Mouse (Mus musculus): ENCODE measurements around the gene Poc1b. TPM values are rescaled to one million over a fixed set of nuclear protein-coding genes. Genes with fewer than 3 reads are reported as not detected.
A peak's percentile ranks its signal among the peaks of the same experiment; 100 is the strongest.

Gene Poc1b
- 1 to 10 TPM; 5.7 to 8.8 TPM for total RNA-seq (2021)
- long read RNA-seq, experiment 1, partial matches to known transcripts: 1 of 7 reads
- long read RNA-seq, experiment 1, other reads (novel, unspliced or antisense): 0 of 7 reads
- long read RNA-seq, experiment 2, partial matches to known transcripts: 0 of 3 reads
- long read RNA-seq, experiment 2, other reads (novel, unspliced or antisense): 2 of 3 reads

DNA sequence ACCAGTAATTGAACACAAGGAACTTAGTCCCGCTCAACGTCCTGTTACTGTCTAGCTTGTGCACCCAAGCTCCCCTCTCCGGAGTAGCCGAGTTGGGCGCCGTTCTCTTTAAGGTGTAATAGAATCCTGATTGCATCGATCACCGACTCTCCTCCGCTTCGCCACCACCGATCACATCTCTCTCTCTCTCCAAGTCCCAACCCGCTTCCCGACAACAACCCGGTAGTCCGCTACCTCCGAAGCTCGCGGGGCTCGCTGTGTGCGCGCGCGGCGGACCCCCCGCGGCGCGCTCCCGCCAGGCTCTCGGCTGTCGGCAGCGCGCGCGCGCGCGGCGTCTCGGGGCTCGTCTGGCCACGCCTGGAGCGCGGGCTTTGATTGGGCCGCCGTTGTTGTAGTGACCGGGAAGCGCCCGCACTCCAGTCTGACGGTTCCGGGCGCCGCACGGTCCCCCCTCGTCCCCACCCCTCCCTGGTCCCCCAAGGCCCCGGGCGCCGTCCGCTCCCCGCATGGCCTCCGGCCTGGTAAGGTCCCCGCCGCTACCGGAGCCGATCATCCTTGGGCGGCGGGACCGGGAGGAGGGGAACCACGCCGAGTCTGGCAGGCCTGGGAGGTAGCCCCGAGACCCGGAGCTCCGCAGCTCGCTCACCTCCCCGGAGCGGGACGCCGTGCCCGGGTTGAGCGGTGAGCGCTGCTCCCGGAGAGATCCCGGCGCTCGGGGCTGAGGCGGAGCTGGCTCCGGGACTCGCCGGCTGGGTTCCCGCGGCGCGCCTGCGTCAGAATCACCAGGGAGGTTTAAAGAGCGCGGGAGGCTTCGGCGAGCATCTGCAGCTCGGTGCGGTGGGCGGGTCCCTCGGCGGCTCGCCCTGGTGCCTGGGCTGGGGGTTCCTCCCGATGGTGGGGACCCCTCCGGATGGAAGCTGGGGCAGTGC, at the start of gene Poc1b:
Poc1b (plus strand) TSS at position 334 of the 929 bp plus-strand sequence.
- peak; percentile 88 for DNase-seq

DNA sequence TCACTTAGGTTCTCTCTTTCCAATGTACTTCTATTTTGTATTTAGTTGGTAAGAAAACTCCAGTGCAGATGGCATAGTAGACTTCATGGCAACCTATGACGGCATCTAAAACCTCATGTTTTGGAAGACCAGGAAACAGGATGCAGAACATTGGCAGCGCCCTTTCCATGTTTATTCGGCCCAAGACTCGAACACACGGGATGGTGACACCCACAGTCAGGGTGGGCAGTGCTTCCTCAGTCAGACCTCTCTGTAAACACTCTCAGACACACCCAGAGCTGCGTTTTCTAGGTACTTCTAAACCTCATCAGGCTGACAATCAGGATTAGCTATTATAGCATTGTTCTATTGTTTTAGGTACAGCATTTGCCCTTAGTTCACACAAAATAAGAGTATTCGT, 46.2 kb upstream of the Poc1b start:
- no peak for DNase-seq

DNA sequence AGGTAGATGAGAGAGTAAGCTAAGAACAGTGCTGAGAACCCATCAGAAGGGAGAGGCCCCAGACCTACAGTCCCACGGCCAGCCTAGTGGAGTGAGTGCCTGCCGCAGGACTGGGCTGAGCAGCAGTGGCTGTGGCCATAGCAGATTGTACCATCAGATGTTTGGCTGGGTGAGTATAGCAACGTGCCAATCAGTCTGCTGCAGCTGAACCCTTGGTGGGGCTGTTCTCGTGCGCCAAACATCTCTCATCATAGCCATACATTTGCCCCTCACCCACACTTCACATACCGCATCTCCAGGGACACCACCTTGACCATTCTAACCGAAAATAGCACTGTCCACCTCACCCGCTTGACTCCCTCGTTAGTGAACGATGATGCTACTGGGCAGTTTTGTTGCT, 45.4 kb upstream of the Poc1b start:
- DNase-seq: no peak

DNA sequence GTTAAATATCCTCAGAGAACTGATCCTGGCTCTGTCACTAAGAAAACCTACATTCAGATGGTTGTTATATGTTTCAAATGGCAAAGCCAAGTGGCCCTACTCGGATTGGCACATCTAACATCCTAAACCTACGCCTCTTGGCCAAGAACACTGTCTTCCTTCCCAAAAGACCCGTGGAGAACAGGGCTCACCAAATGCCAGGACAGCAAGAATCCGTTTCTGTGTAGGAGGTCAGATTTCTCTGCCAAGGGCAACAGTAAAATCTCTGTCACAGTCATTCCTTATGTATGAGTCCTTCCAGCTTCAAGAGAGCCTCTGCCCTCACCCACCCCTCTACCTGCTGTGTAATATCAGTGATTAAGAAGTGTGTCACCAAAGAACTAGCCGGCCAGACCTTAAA, 44.3 kb upstream of the Poc1b start:
- no peak for DNase-seq

DNA sequence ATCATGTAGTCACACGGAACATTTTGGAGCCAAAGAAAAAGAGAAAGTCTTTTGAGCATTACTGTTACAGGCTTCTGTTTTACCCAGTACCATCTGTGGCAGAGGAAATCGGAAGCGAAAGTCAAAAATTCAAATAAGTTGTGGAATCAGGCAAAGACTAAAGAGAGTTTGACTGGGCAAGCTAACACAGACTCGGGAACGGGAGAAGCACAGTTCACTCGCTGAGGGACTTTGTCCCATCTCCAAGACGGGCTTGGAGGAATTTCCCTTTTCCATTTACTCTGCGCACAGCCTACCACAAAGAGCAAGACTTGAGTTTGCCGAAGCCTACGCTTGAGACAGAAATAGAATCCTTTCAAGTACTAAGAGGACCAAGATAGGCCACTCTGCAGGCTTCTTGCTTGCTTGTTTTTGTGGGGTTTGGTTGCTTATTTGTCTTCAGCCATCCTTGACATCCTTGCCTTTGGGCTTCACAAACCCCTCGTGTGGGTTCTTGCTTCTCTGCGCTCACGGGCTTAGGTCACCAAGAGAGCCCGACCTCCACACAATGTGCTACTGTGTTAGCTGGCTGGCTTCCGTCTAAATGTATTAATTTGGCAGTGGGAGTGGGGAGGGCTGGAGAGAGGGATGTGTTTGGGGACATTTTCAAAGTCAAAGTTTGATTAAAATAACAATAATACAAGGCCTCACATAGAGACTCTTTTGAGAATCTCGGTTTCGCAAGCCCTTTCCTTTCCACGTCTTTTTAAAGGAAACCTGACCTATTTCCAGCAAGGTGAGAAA, 30.5 kb upstream of the Poc1b start:
- DNase-seq: no peak

DNA sequence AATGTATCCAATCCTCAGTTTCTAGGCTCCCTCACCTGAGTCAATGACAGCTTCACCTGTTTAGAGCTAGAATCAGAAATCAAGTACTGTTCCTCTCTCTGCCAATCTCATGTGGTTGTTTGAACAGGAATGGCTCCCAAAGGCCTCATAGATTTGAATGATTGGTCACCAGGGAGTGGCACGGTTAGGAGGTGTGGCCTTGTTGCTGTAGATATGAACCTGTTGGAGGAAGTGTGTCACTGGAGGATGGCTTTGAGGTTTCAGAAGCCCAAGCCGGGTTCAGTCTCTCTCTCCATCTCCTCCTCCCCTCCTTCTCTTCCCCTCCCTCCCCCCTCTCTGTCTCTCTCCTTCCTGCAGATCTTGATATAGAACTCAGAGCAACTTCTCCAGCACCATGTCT, 28.2 kb upstream of the Poc1b start:
- DNase-seq: no peak

DNA sequence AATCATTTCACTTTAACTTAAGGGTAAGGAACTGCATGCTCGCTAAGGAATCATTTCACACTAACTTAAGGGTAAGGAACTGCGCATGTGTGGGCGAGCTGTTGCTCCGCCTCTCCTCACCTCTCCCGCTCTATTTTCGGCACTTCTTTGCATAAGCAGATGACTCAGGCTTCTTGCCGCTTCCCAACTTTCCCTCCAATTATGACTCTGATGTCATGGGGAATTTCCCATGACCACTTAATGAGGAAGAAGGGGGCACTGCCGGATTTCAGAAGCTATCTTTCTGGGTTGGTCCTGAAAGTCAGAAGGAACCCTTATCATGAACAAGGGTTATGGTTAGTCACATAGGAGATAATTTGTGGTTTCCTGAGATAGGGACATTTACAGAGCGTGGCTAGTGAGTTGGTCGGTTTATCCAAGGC, 25.3 kb upstream of the Poc1b start:
- DNase-seq: no peak

DNA sequence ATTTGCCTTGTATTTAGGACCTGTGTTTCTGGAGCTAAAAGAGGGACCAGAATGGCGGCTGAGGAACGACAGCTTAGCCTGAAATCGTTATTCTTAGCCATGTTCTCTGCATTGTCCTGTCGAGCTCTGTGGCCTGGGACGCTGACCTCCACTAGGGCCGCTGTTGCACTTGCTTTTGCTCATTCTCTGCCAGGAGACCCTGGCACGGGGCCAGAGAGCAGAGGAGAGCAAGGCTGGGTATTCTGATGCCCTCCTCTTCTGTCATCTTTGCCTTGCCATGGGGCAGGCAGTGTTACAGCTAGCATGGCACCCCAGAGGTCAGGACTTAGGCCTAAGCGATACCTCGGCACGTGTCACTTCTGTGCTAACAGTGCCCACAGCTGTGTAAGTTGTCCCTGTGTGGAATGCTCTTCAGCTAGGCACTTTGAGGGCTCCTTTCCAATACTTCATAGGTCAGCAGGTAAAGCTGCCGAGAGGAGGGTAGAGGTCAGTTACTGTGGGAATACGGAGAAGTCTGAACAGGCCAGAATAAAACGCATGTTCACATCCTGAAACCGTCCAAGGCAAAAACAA, 23.3 kb upstream of the Poc1b start:
- peak; percentile 38 for DNase-seq

DNA sequence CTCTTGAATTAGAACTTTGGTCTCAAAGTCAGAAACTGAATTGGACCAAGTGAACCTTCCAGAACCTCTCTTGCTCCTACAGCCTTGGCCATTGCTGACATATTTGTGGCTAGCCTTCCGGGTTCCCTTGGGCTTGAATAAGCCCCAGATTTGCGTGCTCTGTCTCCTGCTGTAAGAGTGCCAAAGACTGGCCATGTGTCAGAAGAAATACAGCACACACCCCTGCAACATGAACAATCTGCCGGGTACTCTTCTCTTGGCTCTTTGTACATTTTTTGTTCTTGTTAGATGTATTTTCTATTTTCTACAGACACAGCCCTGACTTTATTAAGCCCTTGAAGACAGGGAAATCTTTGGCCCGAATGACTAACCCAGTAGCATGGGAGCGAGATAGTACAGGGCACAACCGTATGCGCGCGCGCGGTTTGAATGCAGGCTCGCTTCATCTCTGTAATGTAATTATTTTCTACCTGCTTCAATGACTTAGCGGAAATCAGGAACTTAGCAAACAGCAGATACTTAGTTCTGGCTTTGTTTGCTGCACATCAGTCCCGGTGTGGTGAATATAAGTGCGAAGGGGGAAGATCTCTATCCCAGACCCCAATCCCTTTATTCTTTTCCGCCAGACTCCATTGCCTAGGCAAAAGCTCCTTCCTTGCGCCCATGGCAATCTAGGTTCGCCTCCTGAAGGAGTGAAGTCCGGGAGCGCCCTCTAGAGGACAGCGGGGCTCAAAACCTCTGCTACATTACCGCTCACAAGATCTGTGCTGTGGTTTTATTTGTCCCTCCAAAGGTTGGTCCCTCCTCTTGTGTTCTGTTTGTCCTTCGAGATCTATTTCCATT, 22.2 kb upstream of the Poc1b start:
- DNase-seq: peak; percentile 94

DNA sequence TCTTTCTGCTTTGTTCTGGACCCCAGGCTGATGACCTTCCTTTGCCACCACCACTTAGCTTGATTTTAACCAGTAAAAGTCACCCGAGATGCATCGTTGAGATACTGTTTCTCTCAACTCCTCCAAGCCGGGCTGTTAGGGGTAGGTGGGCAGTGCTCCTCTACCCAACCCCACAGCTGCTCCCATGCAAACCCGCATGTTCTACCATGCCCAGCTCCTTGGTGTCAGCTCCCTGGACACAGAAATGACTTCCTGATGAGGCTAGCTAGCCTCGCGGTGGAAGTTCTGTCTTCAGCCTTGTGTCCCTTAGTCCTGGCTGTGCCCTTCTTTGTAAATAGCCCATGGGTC, 21.6 kb upstream of the Poc1b start:
- DNase-seq: no peak

DNA sequence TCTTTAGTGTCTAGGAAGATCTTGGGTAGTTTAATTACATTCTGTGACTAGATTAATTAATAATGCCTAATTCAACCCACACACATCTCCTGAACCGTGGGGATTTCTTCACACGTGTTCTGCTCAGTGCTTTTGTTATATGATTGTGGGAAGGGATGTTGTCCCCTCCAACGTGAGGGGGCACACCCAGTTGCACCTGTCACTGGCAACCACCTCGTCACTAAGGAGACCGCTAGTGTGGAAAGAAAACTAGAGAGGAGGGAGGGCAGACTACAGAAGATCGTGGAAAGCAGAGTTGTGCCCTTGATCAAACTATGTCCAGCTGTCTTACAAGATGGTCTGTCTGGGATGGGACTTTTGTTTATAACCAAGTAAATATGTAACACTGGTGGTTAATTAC, 20.8 kb upstream of the Poc1b start:
- DNase-seq: no peak

DNA sequence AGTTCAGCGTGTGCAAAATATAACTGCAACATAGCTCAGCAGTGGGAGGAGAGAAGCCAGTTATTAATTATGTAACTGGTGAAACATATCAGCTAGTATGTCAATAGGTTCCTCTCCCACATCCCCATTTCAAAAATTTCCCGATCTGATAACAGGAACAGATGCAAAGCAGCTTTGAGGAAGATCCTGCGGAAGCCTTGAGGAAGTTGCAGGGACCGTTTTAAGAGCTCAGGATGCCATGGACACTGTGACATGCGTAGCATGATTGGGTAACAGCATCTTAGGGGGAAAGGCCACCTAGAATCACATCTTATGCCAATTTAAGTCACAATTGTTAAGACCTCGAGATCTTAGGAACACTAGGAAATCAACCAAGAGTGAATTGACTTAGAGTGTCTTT, 16.9 kb upstream of the Poc1b start:
- no peak for DNase-seq

DNA sequence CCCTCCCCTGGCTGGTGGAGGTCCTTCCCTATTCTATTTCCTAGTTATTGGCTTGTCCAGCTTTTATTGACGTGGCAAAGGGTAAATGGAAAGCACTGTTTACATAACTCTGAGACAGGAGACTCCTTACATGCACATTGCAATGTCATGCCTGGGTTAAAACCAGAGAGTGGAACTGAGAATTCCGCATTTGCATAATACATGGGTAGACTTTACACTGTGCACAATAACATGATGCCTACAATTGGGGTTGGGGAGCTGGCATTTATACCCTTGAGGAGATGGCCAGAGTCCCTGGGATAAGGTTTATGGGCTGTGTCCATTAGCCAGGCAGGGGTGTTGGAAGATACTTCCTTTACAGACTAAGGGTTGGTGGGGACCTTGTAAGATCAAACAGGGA, 13.5 kb upstream of the Poc1b start:
- no peak for DNase-seq

DNA sequence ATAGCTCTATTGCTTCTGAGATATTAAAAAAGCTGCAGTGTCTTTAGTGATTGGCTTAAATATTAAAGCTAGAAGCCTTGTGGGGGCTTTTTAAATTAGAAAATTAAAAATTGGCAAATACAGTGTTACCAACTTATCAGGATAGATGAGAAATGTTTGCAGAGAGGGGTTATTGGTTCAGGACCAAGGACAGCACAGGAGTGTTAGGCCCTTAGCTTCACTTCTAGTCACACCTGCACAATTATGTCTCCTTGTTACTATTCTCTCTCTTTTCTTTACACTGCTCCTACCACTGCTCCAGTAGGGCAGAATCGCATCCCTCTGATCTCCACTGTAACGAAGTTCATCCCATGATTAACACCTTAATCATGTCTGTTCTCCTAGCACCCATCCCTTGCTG, 11.7 kb upstream of the Poc1b start:
- DNase-seq: no peak

DNA sequence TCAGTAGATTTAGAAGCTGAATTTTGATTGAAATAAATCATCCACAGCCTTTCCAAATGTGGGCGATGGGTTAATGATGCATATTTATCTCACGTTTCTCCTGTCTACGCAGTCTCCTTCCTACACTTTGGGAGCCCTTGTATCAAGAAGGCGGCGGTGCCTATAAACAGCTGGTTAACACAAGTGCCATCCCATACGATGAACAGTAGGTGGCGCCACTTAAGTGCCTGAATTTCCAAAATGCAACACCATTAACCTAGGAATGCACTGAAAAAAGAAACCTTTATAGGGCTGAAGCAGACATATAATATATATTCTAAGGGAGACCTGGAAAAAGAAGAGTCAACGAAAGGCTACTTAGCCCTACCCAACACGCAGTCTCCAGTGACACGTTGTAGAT, 9.5 kb upstream of the Poc1b start:
- DNase-seq: peak; percentile 22

DNA sequence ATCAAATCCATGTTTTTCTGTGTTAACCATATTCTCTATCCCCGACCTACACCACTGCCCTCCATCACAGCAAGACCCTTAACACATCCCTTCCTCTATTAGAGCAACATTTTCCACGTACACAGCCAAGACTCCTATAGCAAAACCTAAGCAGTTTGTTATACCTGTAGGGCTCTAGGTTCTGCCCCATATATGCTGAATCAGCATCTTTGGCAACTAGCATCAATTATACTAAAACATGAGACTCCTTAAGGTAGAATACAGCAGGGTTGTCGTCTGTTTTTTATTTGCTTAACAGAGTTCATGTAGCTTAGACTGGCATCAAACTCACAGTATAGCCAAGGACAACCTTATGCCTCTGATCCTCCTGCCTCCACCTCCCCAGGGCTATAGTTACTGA, 1.3 kb upstream of the Poc1b start:
- no peak for DNase-seq

DNA sequence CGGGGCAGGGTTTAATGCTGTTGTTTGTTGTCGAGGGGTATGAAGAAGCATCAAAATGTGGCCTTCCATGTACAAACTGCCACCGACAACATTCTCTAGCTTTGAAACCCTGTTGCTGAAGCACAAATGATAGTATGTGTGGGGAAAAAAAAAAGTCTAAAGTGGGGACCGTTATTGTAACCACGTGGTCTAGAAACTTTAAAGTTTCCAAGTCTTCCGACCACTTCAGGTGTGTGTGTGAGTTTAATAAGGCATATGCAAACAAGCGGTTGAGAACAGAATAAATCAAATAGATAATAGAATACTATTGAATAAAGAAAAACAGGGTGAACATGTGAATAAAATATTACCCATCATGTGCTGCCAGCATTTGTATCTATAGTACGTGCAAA, 529 bp upstream of the Poc1b start:
- DNase-seq: no peak

DNA sequence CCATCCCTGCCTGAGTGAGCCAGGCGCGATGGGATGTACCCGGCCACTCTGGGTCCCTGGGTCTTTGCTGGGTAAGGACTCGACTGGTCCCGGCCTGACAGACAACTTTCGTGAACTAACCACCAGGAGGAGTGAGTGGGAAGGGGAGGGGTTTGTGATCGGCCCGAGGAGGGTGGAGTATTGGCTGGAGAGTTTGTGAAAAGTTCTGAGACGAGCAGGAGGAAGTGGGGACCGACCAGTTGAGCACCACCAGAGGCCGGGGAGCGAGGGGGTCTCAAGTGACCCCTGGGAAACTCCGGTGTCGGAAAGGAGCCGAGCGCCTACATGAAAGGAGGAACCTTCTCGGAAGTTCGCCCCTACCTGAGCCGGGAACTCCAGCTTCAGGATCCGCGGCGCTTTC, 1.1 kb downstream of the Poc1b start, which contains the start of gene Galnt4:
Galnt4 (plus strand) TSS at position 196 of the 400 bp plus-strand sequence.
- DNase-seq: peak; percentile 64

DNA sequence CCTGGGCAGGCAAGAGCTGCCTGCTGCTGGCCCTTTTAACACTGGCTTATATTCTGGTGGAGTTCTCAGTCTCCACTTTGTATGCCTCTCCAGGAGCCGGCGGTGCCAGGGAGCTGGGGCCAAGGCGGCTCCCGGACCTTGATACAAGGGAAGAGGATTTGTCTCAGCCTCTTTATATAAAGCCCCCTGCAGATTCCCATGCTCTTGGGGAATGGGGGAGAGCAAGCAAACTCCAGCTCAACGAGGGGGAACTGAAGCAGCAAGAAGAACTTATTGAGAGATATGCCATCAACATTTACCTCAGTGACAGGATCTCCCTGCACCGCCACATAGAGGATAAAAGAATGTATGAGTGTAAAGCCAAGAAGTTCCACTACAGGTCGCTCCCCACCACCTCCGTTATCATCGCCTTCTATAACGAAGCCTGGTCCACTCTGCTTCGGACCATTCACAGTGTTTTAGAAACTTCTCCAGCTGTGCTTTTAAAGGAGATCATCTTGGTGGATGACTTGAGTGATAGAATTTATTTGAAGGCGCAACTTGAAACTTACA, 1.7 kb downstream of the Poc1b start:
- DNase-seq: no peak

DNA sequence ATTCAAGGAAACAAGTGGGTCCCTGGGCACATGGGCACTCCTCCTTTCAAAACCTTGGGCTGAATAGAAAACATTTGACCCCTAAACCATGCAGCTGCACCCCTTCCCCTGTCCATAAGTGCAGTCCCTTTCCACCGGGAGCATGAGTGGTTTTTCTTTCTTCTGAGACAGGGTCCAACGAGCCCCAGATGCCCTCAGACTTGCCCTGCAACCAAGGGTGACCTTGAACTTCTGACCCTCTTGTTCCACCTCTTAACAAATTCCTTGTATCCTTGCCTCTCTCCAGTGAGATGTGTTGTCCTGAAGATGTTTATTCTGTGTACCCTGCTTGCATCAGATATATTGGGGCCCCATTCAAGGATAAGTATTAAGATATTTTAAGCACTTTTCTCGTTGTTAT, 6.7 kb downstream of the Poc1b start:
- no peak for DNase-seq

DNA sequence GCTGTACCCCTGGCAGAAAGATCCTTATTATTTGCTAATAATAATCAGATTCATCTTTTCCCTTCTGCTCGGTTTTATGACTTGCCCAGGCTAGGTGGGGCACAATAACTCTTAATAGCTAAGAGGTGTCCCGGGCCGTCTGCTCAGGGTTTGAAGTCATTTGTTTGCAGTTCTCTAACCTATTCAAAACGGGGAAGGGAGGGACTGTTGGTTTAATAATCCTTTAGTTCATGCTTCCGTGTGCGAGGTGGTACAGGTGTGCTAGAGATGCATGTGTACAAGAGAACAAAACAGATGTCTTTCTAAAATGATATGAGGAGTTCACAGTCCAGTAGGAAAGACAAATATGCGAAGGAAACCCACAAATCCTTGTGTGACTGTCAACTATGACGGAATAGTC, 7.5 kb downstream of the Poc1b start:
- no peak for DNase-seq

Data from gastrocnemius, postnatal 10 days (tissue).